Mouse (Mus musculus) heart, postnatal 10 days (tissue): ENCODE results near the gene Mettl17. TPM values are rescaled to one million over a fixed set of nuclear protein-coding genes. Genes with fewer than 3 reads are reported as not detected.
"Not testable (repeated sequence)": the region's sequence is repeated elsewhere in the genome, so short reads cannot be mapped to it uniquely, and the experiment has no call there.

Source experiments
- DNase-seq, 2 experiments: peaks; one replicate each; pipeline ENCODE4 v3.0.0; 2021
- intact Hi-C: fragments of 180-260 bp; cut with DNase I; formaldehyde crosslinking; loops from one replicate; pipeline ENCODE4 v1.15.1; 2025
- microRNA-seq, 2 experiments: library from miRNA; unstranded; fragments of <30 nt; microRNA quantifications; one replicate each; pipeline ENCODE4 v1.2.0; 2022
- total RNA-seq, 2 experiments: library from RNA; stranded (reverse); gene quantifications; 2 replicates each; pipeline ENCODE4 v1.2.3; 2021

Gene Mettl17
- total RNA-seq, 2 experiments from 2014 or later: 19.2 to 28.5 TPM

DNA sequence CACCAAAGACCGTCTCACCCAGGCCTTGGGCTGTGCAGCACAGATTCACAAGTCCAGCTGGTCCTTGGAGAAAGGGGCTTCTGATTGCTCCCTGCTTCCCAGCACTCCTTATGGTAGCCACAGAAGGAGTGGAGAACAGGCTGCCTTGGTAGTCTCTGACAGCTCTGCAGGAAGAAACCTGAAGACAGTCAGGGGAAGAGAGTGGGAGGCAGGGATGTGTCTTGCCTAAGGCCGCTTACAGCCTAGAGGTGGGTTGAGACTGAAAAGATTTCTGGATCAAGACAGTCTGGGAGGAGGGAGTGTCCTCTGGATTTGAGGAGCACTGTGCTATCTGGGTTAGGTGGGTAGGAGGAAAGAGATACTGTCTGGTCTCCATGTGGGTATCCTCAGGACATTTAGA is 38.3 kb downstream of the Mettl17 start:
- intact Hi-C loops: no loop called here
- no peak for DNase-seq

DNA sequence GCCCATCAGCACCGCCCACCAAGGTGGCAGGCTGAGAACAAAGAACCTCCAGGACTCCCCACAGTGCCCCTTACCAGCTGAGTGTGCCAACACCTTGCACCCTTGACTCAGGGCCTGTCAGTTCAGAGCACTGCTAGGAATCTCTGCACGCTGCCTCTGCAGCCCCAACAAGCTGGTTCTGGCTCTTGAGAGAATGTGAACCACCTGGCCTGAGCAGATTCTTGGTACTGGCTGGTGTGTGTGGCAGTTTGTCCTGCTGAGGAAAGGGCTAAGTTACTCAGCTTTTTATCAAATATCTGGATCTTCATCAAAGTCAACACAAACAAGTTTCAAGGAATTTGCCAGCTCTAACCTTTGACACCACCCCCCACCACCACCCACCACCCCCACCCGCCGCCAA is 38.9 kb downstream of the Mettl17 start:
- intact Hi-C loops: no loop called here
- DNase-seq: no peak

DNA sequence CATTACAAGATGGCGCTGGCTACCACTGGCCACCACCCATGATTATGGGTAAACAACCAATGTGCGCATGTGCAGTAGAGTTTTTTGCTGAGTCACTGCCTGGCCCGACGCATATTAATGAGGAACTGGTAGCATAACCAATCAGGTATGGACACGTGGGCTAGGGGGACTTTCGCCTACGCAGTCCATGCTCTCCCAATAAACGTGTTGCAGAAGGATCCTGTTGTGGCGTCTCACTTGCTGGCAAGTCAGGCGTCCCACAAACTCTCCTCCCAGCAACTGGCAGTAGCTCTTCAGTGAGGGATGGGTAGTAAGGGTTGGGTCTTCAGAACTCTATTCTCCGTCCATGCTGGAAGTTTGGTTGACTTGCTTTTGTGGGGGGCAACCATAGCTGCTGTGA is 42.3 kb downstream of the Mettl17 start:
- DNase-seq, intact Hi-C loops: not testable (repeated sequence)

DNA sequence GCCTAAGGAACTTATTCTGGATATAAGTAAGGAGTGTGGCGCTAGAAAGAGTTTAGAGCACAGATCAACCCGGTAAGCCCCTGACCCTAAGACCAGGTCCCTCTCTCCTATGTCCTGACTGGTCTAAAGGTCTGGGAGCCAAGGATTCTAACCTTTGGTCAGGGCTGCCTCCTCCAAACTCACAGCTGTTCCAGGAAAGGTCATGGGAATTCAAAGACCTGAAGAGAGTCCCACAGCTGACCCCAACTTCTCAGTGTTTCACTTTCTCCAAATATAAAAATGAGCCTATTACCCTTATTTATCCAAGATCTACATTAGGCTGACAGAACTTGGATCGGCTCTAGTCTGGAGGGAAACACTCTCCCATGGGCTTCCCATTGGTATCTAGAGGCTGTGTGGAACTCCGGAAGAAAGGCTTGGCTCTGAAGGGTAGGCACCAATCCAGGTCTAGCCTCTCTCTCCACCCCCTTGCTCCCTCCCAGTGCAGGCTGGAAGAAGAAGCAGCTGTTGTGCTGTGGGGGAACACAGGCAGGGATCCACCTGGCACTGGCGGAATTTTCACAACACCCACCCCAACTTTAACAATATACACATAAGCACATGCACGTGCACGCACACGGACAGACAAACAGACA is 44.8 kb downstream of the Mettl17 start:
- intact Hi-C loops: loop anchor here (1.0 to 2.0 kb wide), 2 partner anchors 17 to 26 kb away; no protein-coding TSS in a partner anchor
- peak; percentile 85 for DNase-seq

DNA sequence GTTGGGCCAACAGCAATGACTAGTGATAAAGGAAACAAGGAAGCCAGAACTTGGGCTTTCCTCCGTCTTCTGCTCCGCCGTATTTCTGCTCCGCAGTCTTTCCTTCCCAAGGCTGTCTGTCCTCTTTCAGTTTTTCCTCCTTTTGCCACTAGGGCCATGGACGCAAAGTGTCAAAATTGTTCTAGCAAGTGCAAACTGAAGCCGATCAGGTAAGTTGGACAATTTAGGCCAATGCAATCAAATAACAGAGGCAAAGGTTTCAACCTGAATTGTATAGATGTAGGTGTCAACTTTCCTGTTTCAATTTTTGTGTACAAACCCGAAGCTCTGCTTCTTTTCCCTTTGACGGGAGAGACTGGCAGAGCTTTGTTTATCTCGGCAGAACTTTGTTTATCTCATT is 45.3 kb downstream of the Mettl17 start:
- DNase-seq: no peak
- intact Hi-C loops: loop anchor here (1.0 to 10.0 kb wide), 4 partner anchors 17 to 52 kb away; partner anchors contain the start of genes Arhgef40 and Mettl17

DNA sequence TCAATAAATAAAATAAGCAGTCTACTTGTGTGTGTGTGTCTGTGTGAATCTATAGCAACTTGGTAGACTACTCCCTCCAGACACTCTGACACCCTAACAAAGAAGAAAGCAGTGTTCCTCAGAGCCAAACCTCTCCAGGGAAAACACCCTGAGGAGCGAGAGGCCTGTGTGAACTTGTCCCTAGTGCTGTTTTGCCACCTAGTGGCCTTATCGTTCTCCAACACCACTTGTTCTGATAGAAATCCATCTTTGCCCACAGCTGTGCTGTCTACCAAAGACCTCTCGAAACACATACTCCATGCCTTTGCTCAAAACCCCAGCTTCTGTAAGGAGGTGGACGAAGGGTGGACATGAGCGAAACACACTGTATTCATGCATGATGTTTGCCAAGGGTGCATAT is 46.2 kb downstream of the Mettl17 start:
- DNase-seq: peak; percentile 82 to 84
- intact Hi-C loops: loop anchor here (5.0 to 10.0 kb wide), 2 partner anchors 46 to 51 kb away; partner anchors contain the start of genes Arhgef40 and Mettl17

DNA sequence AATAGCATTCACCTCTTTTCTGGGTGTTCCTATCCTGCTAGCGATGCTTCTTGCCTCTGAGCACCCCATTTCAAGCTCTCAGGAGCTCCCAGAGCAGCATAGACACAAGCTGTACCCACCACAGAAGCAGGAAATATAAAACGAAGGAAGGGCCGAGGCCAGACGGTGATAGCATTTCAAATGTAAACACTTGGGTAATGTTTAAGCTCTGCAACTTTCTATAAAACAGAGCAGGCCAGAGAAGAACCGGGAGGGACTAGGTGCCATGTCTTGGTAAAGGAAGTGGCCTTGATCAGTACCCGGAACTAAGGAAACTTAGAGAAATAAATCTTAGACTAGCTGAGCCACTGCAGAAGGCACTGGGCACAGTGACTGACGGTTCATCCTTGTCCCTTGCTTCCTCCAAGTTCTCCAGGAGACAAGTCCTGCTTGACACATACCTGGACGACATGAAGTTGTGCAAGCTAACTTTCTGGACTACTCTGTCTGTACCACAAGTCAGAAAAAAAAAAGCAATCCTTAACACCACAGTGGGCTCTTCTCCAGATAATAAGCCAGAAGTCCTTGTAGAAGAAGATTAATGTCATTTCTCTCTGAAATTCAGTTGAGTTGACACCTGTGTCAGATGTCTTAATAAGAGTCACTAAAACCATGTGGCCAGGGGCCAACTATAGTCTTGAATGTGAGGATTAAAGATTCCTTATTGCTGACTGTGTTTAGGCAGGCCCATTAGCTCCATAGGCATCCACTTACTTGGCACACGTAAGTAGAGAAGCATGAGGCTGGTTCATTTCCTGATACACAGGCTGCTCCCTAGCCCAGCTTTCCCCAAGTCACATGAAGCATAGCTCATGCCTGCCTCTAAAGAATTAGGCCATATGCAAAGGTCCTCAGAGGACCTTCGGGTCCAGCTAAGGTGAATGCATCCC is 47.7 kb downstream of the Mettl17 start:
- DNase-seq: no peak
- intact Hi-C loops: loop anchor here (5.0 to 10.0 kb wide), 2 partner anchors 48 to 50 kb away; partner anchors contain the start of genes Arhgef40 and Mettl17

DNA sequence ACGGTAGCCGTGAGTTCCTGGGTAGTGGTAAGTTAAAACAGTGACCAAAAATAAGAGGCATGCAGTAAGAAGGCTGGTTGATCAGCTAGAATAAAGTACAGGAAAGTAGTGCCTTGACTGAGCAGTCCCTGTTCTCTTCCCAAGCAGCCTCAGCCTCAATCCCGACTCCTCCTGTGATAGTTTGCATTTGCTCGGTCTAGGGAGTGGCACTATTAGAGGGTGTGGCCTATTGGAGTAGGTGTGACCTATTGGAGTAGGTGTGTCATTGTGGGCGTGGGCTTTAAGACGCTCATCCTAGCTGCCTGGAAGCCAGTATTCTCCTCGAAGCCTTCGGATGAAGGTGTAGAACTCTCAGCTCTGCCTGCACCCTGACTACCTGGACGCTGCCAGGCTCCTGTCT is 54.4 kb downstream of the Mettl17 start:
- DNase-seq: no peak
- intact Hi-C loops: loop anchor here (10.0 kb wide), 1 partner anchor 54 kb away; the partner anchor contains the start of gene Mettl17

DNA sequence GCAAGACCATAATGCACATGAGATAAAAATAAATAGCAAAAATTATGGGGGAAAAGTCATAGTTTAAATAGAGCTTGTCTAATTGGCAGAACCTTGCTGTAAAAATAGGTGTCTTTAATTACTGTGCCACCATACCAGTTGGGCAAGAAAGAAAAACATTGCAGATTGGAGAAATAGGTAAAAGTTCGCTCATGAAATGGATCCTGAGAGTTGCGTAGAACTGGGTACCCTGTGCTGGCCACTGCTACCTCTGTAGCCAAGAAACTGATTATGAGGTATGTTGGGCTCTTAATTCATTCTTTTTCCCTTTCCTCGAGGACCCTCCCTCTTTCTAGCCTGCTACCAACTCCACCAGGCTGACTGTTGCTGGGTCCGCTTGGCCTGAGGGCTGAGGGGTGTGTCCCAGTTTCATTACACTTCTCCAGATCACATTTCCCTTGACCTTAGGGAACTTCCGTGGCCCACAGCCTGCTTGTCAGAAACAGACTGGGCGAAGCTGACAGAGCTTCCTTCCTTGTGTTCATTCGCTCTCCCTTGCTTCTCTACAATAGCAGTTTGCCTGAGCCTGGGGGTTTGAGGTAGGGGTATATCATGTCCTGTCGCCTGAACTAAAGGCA is 56.4 kb downstream of the Mettl17 start:
- peak; percentile 19 to 36 for DNase-seq
- intact Hi-C loops: no loop called here

DNA sequence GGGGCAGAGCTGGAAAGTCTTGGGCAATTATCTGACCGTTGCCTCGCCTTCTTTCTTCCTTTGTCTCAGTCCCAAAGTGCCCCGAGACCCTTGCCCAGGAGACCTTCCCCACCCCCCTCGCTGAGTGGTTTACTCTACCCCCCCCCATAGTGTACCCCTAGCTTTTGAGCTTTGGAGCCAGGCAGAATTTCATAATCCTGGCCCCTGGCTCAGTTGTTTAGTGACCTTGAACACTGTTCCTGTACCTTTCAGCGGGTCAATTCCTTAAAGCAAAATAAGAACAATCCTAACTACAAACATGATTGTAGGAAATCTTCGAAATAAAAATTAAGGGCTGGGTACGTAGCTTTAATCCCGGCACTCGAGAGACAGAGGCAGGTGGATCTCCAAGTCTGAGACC is 56.9 kb downstream of the Mettl17 start:
- intact Hi-C loops: no loop called here
- DNase-seq: no peak

DNA sequence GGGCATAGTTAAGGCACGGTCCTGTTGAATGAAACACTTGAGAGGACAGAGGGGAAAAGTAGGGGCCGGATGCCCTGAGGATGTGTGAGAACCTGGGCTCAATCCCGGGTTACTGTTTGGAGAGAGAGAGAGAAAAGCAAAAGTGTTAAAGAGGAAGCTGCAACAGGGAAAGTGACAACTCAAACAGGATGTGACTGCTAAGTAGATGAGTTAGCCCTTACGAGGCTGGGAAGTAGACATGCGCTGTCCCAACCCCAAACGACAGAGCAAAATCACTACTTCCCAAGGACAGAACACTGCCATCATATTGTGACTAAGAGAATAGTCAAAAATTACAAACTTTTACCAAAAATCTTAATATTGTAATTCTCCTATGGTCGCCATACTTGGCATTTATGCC is 57.6 kb downstream of the Mettl17 start:
- intact Hi-C loops: no loop called here
- DNase-seq: no peak

Small RNAs within 50 kb of the gene (microRNA-seq; reads per million reads assigned to microRNA genes)
- 0 reads per million in 2 experiments for gene Gm27375

Other genes starting within 250 kb of the Mettl17 start
- gene Gm4181, start 249.2 kb upstream of the Mettl17 start, total RNA-seq: not detected
- gene Gm17079, start 189.4 kb upstream of the Mettl17 start, total RNA-seq: not detected
- gene Gm5800, start 167.7 kb upstream of the Mettl17 start, total RNA-seq: not detected
- gene Ang4, start 111.3 kb upstream of the Mettl17 start, total RNA-seq: not detected
- gene AY358078, start 84.8 kb upstream of the Mettl17 start, total RNA-seq: not detected
- gene Ear6, start 31.1 kb upstream of the Mettl17 start, total RNA-seq: not detected
- under 1 TPM; 0.12 to 0.29 TPM for gene Slc39a2, start 8.0 kb downstream of the Mettl17 start, total RNA-seq
- 100 to 1,000 TPM; 712 to 721 TPM for gene Ndrg2, start 29.3 kb downstream of the Mettl17 start, total RNA-seq
- gene Tppp2, start 33.6 kb downstream of the Mettl17 start, total RNA-seq: not detected
- not detected for gene Rnase13, start 37.9 kb downstream of the Mettl17 start, total RNA-seq
- 10 to 100 TPM; 52.7 to 57.9 TPM for gene Arhgef40, start 99.9 kb downstream of the Mettl17 start, total RNA-seq
- gene Tmem253, start 130.8 kb downstream of the Mettl17 start, total RNA-seq: 1 to 10 TPM in 1 of 2 experiments, under 1 TPM in 1; 0.82 to 1.7 TPM
- 10 to 100 TPM; 33.8 to 38.0 TPM for gene Zfp219, start 135.9 kb downstream of the Mettl17 start, total RNA-seq
- not detected for gene Olfr221, start 157.6 kb downstream of the Mettl17 start, total RNA-seq
- 100 to 1,000 TPM; 145 to 165 TPM for gene Hnrnpc, start 219.2 kb downstream of the Mettl17 start, total RNA-seq
- gene Rpgrip1, start 225.9 kb downstream of the Mettl17 start, total RNA-seq: under 1 TPM; 0.45 to 0.97 TPM